Mouse (Mus musculus) stomach, postnatal 0 days (tissue): ENCODE measurements around the gene Gcn1l1.

Experiments
- CTCF ChIP-seq: IDR thresholded peaks from 2 replicates; pipeline ENCODE4 v1.5.1; 2016; ENCODE audit warnings: antibody characterized with exemption, low read depth, mild to moderate bottlenecking, moderate library complexity
- EP300 ChIP-seq: optimal IDR thresholded peaks from 2 replicates; pipeline ENCODE3; 2016; ENCODE audit warnings: antibody characterized with exemption

GRCm38 (mm10) chr5:115585616-115586015 lies 20.6 kb downstream of the Gcn1l1 start:
- no peak for TF ChIP-seq EP300
- no peak for TF ChIP-seq CTCF
